ENCODE assay signal across 25 mouse cellular contexts in genomic region chr19:6495714-6496113, GRCm38 (mm10). TPM values are rescaled to one million over a fixed set of nuclear protein-coding genes. Genes with fewer than 3 reads are reported as not detected.
DNase-seq lines count a peak whose midpoint lies in the region; ATAC-seq and TF ChIP-seq lines count a peak whose summit lies in the region.
"Had no signal": no experiment of that assay in that cellular context is flagged by ENCODE, and none has a peak within 500 bp of the region (broad histone marks: within the 10 kb centered on the region; RNA-seq: fewer than 3 reads in every experiment).

No protein-coding gene starts in this region.

- H3K27me3 ChIP-seq in forebrain, postnatal 0 days (ENCODE audit: insufficient read depth, low read length) = no peaks in the 10 kb centered on the region
- no peaks in the 10 kb centered on the region for H3K27me3 ChIP-seq in forebrain, embryonic 16.5 days (replicated peaks; ENCODE audit: control insufficient read depth, insufficient read depth, low read length)
- H3K27me3 ChIP-seq in hindbrain, embryonic 14.5 days (ENCODE audit: control insufficient read depth, insufficient read depth, low read length) = no peaks in the 10 kb centered on the region
- no peaks in the 10 kb centered on the region for H3K27me3 ChIP-seq in midbrain, embryonic 15.5 days (replicated peaks)

- TF ChIP-seq CTCF in forebrain, postnatal 0 days (IDR thresholded peaks at IDR 0.05; ENCODE audit: low read depth) = no peak
- no peak for TF ChIP-seq CTCF in olfactory bulb, adult 2 months (IDR thresholded peaks at IDR 0.05; ENCODE audit: insufficient read depth, low read depth, low read length)

- no peak overlapping the region for H3K9ac ChIP-seq in forebrain, postnatal 0 days
- no peak overlapping the region for H3K9ac ChIP-seq in forebrain, embryonic 16.5 days (replicated peaks; ENCODE audit: low read depth, low read length)
- peak overlapping the region; percentile 55; the same call in 1 of the 2 replicates for H3K9ac ChIP-seq in hindbrain, embryonic 14.5 days
- peak overlapping the region; percentile 6; the same call in 1 of the 2 replicates for H3K9ac ChIP-seq in midbrain, embryonic 15.5 days
- H3K9ac ChIP-seq: heart, embryonic 13.5 days; limb, embryonic 12.5 days; liver, embryonic 12.5 days had no signal

- ATAC-seq in forebrain, postnatal 0 days = no peak
- ATAC-seq in forebrain, embryonic 16.5 days = no peak
- ATAC-seq in hindbrain, embryonic 14.5 days (ENCODE audit: low FRiP score) = no peak
- no peak for ATAC-seq in midbrain, embryonic 15.5 days (replicated peaks)
- ATAC-seq: forebrain, embryonic 13.5 days; liver, embryonic 12.5 days had no signal

- no peaks in the 10 kb centered on the region for H3K9me3 ChIP-seq in forebrain, postnatal 0 days (ENCODE audit: low read length)
- H3K9me3 ChIP-seq in forebrain, embryonic 16.5 days (ENCODE audit: control insufficient read depth, low read length) = no peaks in the 10 kb centered on the region
- no peaks in the 10 kb centered on the region for H3K9me3 ChIP-seq in hindbrain, embryonic 14.5 days (ENCODE audit: control insufficient read depth, low read length)
- H3K9me3 ChIP-seq in midbrain, embryonic 15.5 days = no peaks in the 10 kb centered on the region
- H3K9me3 ChIP-seq: embryonic facial prominence, embryonic 10.5 days; forebrain, embryonic 13.5 days; heart, embryonic 13.5 days; limb, embryonic 12.5 days; liver, embryonic 12.5 days had no signal

- 0 out of 2 replicates have a peak overlapping the region, but pooled peaks have one; percentile 40 for H3K27ac ChIP-seq in forebrain, postnatal 0 days (ENCODE audit: low read depth, low read length)
- no peak overlapping the region for H3K27ac ChIP-seq in forebrain, embryonic 16.5 days (ENCODE audit: low read length)
- H3K27ac ChIP-seq in hindbrain, embryonic 14.5 days = peak overlapping the region; percentile 96
- peak overlapping the region; percentile 94 for H3K27ac ChIP-seq in midbrain, embryonic 15.5 days
- 0 out of 2 replicates have a peak overlapping the region, but pooled peaks have one; percentile 70 for H3K27ac ChIP-seq in olfactory bulb, adult 2 months (ENCODE audit: insufficient read depth, low read depth, low read length)
- H3K27ac ChIP-seq: embryonic facial prominence, embryonic 10.5 days; heart, embryonic 13.5 days; limb, embryonic 12.5 days; liver, embryonic 12.5 days had no signal

- H3K4me2 ChIP-seq in forebrain, postnatal 0 days (ENCODE audit: low read depth) = no peak overlapping the region
- H3K4me2 ChIP-seq in forebrain, embryonic 16.5 days (ENCODE audit: low read length) = no peak overlapping the region
- peak overlapping the region; percentile 94; the same call in 1 of the 2 replicates for H3K4me2 ChIP-seq in hindbrain, embryonic 14.5 days (replicated peaks)
- peak overlapping the region; percentile 8; the same call in 1 of the 2 replicates for H3K4me2 ChIP-seq in midbrain, embryonic 15.5 days
- H3K4me2 ChIP-seq: heart, embryonic 13.5 days; limb, embryonic 12.5 days; liver, embryonic 12.5 days had no signal

- H3K4me3 ChIP-seq in forebrain, postnatal 0 days (ENCODE audit: low read depth, low read length) = no peak overlapping the region
- H3K4me3 ChIP-seq in forebrain, embryonic 16.5 days (replicated peaks; ENCODE audit: low read length) = no peak overlapping the region
- no peak overlapping the region for H3K4me3 ChIP-seq in hindbrain, embryonic 14.5 days (replicated peaks; ENCODE audit: low read length)
- no peak overlapping the region for H3K4me3 ChIP-seq in midbrain, embryonic 15.5 days
- H3K4me3 ChIP-seq in olfactory bulb, adult 2 months (ENCODE audit: insufficient read depth, low read depth, low read length) = no peak overlapping the region
- H3K4me3 ChIP-seq: embryonic facial prominence, embryonic 10.5 days; forebrain, embryonic 13.5 days; heart, embryonic 13.5 days; limb, embryonic 12.5 days; liver, embryonic 12.5 days had no signal

- H3K4me1 ChIP-seq in forebrain, postnatal 0 days (ENCODE audit: insufficient read depth) = peaks cover 6% of the 10 kb centered on the region; the same call in 1 of the 2 replicates
- H3K4me1 ChIP-seq in forebrain, embryonic 16.5 days (replicated peaks; ENCODE audit: control insufficient read depth, insufficient read depth, low read length) = peaks cover 38% of the 10 kb centered on the region
- peaks cover 24% of the 10 kb centered on the region for H3K4me1 ChIP-seq in hindbrain, embryonic 14.5 days (replicated peaks; ENCODE audit: control insufficient read depth, insufficient read depth, low read length)
- peaks cover 41% of the 10 kb centered on the region for H3K4me1 ChIP-seq in midbrain, embryonic 15.5 days
- peaks cover 57% of the 10 kb centered on the region for H3K4me1 ChIP-seq in olfactory bulb, adult 2 months (ENCODE audit: control insufficient read depth, insufficient read depth, low read length)

- TF ChIP-seq POLR2A in olfactory bulb, adult 2 months (IDR thresholded peaks at IDR 0.05; ENCODE audit: insufficient read depth, low read depth, low read length) = no peak

- peaks cover 5% of the 10 kb centered on the region for H3K36me3 ChIP-seq in forebrain, postnatal 0 days (ENCODE audit: insufficient read depth)
- H3K36me3 ChIP-seq in forebrain, embryonic 16.5 days (ENCODE audit: control insufficient read depth, insufficient read depth) = no peaks in the 10 kb centered on the region
- H3K36me3 ChIP-seq in hindbrain, embryonic 14.5 days (replicated peaks; ENCODE audit: control insufficient read depth, insufficient read depth) = no peaks in the 10 kb centered on the region; the same call in 1 of the 2 replicates
- no peaks in the 10 kb centered on the region for H3K36me3 ChIP-seq in midbrain, embryonic 15.5 days (replicated peaks)
- H3K36me3 ChIP-seq: embryonic facial prominence, embryonic 10.5 days; heart, embryonic 13.5 days; limb, embryonic 12.5 days; liver, embryonic 12.5 days had no signal

- no peak for DNase-seq in forebrain, postnatal 0 days
- DNase-seq in hindbrain, embryonic 14.5 days (ENCODE audit: low spot score) = no peak
- no peak for DNase-seq in spleen, postnatal 10 days (ENCODE audit: low spot score in 2 of 2)
- no peak for DNase-seq in gastrocnemius, postnatal 25 days
- DNase-seq: adrenal gland, postnatal 25 days; B cell, adult 2 months; kidney, adult 8-10 months; kidney, postnatal 14 days; lung, adult 2 months; right cerebral cortex, postnatal 14 days; spleen, adult 18-20 months had no signal

- 44% methylated on average over 8 of the region's 8 CpGs for WGBS in forebrain, postnatal 0 days
- WGBS in forebrain, embryonic 16.5 days = 42% methylated on average over 8 of the region's 8 CpGs
- 29% methylated on average over 8 of the region's 8 CpGs for WGBS in hindbrain, embryonic 14.5 days
- WGBS in midbrain, embryonic 15.5 days = 41% methylated on average over 8 of the region's 8 CpGs
- 58% methylated on average over 8 of the region's 8 CpGs for WGBS in olfactory bulb, adult 2 months

RNA-seq across cellular contexts. Expression of gene Slc22a12, which starts 47.1 kb away (rescaled TPM):
- total RNA-seq in forebrain, postnatal 0 days (2014; rRNA removed) = not detected in 2 replicates
- polyA plus RNA-seq in forebrain, postnatal 0 days (2015; fragmentation: Nextera tagmentation; extraction: Ambion mirVana) = 0.15 and 0.40 TPM in 2 replicates
- not detected in 2 replicates for polyA plus RNA-seq in forebrain, embryonic 16.5 days (2015; fragmentation: Nextera tagmentation; extraction: Ambion mirVana)
- not detected in 2 replicates for polyA plus RNA-seq in hindbrain, embryonic 14.5 days (2014; fragmentation: Nextera tagmentation; extraction: Ambion mirVana)
- polyA plus RNA-seq in midbrain, embryonic 15.5 days (2015; fragmentation: Nextera tagmentation; extraction: Ambion mirVana) = 0.17 and 0.32 TPM in 2 replicates
- polyA plus RNA-seq in olfactory bulb, adult 2 months (2012; ENCODE audit: insufficient read depth, insufficient read length, low replicate concordance, missing spikeins) = not detected in 2 replicates
- total RNA-seq in gastrocnemius, postnatal 25 days (2021) = not detected
- total RNA-seq: adrenal gland, postnatal 25 days; common myeloid progenitor, adult 5-6 weeks; heart, postnatal 25 days; left cerebral cortex, adult 18-20 months; megakaryocyte-erythroid progenitor cell, adult 5-6 weeks had no signal
- polyA plus RNA-seq: embryonic facial prominence, embryonic 10.5 days; forebrain, embryonic 13.5 days; heart, embryonic 13.5 days; intestine, embryonic 14.5 days; limb, embryonic 12.5 days; liver, embryonic 12.5 days; stomach, embryonic 14.5 days had no signal

Comparison
In these comparisons a context has a peak if more than half of its experiments do, and no peak if none do; other contexts are left out.
1. H3K4me2 ChIP-seq: peak in hindbrain, embryonic 14.5 days (single experiment) and midbrain, embryonic 15.5 days (single experiment); none in forebrain, postnatal 0 days (single experiment) and forebrain, embryonic 16.5 days (single experiment).
2. H3K9ac ChIP-seq: peak in hindbrain, embryonic 14.5 days (single experiment) and midbrain, embryonic 15.5 days (single experiment); none in forebrain, postnatal 0 days (single experiment) and forebrain, embryonic 16.5 days (single experiment).